Mouse (Mus musculus): Measurements from ENCODE around the gene Zfp600. TPM values are rescaled to one million over a fixed set of nuclear protein-coding genes. Genes with fewer than 3 reads are reported as not detected.

Zfp600 gene
- polyA plus RNA-seq, 1 experiment from 2014 or later: not detected

Other genes with a start within 250 kb of the Zfp600 start
- gene Zfp987, start 59.5 kb upstream of the Zfp600 start, polyA plus RNA-seq (2015; fragmentation: Nextera tagmentation; extraction: Ambion mirVana): not detected in 2 replicates

Data from kidney, embryonic 16.5 days (tissue).